Mouse (Mus musculus) embryonic fibroblast, embryonic 13.5 days (primary cell): ENCODE measurements at regions not wholly inside any gene's neighbourhood (a gene's known extent, or its start where the extent isn't known, plus 50 kb on each side); places are given as distances from the start of the nearest gene placed in this dataset.

Source experiments
- CTCF ChIP-seq: IDR thresholded peaks from 2 replicates; pipeline ENCODE4 v1.5.1; 2011; ENCODE audit warnings: mild to moderate bottlenecking, control low read depth, low read length, moderate library complexity, borderline replicate concordance; ENCODE audit not compliant: insufficient read depth
- POLR2A ChIP-seq: IDR thresholded peaks from 2 replicates; pipeline ENCODE4 v1.6.1; 2011; ENCODE audit warnings: low read depth, mild to moderate bottlenecking, control low read depth, low read length, moderate library complexity

DNA sequence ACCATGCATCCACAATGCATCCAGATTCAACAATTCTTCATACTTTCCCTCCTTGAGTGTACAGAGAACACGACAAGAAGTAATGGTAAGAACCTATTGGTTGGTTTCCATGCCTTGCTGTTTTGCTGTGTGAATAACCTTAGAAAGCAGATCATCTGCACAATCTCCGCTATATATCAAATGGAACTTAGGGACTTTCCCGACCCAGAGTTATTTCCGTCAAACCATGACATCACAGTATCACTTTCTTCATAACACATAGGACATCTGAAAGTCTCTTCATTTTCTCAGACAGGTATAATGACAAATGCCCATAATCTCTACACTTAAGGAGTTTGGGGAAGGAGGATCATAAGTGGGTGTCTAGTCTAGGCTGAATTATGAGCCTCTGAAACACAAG is 132.3 kb upstream of the Adgrl4 start:
- TF ChIP-seq POLR2A, result no peak
- no peak for TF ChIP-seq CTCF
